Mouse (Mus musculus): ENCODE results near the gene Hephl1. TPM values are rescaled to one million over a fixed set of nuclear protein-coding genes. Genes with fewer than 3 reads are reported as not detected.
A peak's percentile ranks its signal among the peaks of the same experiment; 100 is the strongest.

The Hephl1 gene
- polyA plus RNA-seq, 1 experiment from 2014 or later: not detected

DNA sequence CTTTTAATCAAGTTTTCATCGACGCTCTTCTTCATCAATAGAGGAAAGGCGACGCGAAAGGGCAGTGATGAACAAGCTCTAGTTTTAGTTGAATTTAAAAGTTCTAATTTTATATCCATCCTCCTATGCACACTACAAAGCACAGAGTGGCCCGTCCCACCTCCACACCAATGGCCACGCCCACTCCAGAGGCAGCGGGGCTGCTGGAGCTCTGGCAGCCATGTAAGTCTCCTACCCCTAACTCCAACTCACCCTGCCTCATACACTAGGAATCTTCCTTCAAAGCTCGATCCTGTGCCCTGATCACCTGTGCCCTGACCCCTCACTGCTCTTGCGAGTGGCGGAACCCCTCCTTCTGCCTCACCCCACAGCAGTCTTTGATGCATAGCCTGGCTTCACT, 70.4 kb downstream of the Hephl1 start:
- peaks cover 14% of the 10 kb centered on the region for H3K4me1 ChIP-seq (ENCODE audit: control insufficient read depth, insufficient read depth, low read length)
- H3K4me2 ChIP-seq (ENCODE audit: low read length): no peak overlapping the region
- DNase-seq (ENCODE audit: low spot score): no peak
- no peaks in the 10 kb centered on the region for H3K9me3 ChIP-seq (replicated peaks; ENCODE audit: control insufficient read depth, low read length)
- no peak for ATAC-seq
- H3K9ac ChIP-seq (ENCODE audit: low read length): no peak overlapping the region
- H3K4me3 ChIP-seq (ENCODE audit: low read depth, low read length): no peak overlapping the region
- WGBS: 94% methylated on average over 11 of the region's 11 CpGs
- no peak overlapping the region for H3K27ac ChIP-seq (ENCODE audit: low read depth, low read length)
- H3K36me3 ChIP-seq (ENCODE audit: control insufficient read depth, insufficient read depth, low read length): no peaks in the 10 kb centered on the region
- H3K27me3 ChIP-seq (replicated peaks; ENCODE audit: control insufficient read depth, insufficient read depth, low read length): no peaks in the 10 kb centered on the region

GRCm38 (mm10) chr9:15039848-15040247, 72.1 kb downstream of the Hephl1 start:
- Histone ChIP-seq H3K9me3 (replicated peaks; ENCODE audit: control insufficient read depth, low read length) (no peaks in the 10 kb centered on the region), H3K4me1 (ENCODE audit: control insufficient read depth, insufficient read depth, low read length) (peaks cover 11% of the 10 kb centered on the region), H3K27ac (ENCODE audit: low read depth, low read length) (no peak overlapping the region), H3K36me3 (ENCODE audit: control insufficient read depth, insufficient read depth, low read length) (no peaks in the 10 kb centered on the region), H3K9ac (ENCODE audit: low read length) (no peak overlapping the region), H3K27me3 (replicated peaks; ENCODE audit: control insufficient read depth, insufficient read depth, low read length) (no peaks in the 10 kb centered on the region), H3K4me3 (ENCODE audit: low read depth, low read length) (no peak overlapping the region), H3K4me2 (ENCODE audit: low read length) (no peak overlapping the region)
- DNase-seq (ENCODE audit: low spot score) (no peak), ATAC-seq (no peak)
- 94% methylated on average over 5 of the region's 5 CpGs for WGBS

GRCm38 (mm10) chr9:15037704-15038103, 74.2 kb downstream of the Hephl1 start:
- peaks cover 4% of the 10 kb centered on the region; the same call in 1 of the 2 replicates for H3K4me1 ChIP-seq (ENCODE audit: control insufficient read depth, insufficient read depth, low read length)
- WGBS: 63% methylated on average over 3 of the region's 3 CpGs
- no peaks in the 10 kb centered on the region for H3K27me3 ChIP-seq (replicated peaks; ENCODE audit: control insufficient read depth, insufficient read depth, low read length)
- H3K9me3 ChIP-seq (replicated peaks; ENCODE audit: control insufficient read depth, low read length): no peaks in the 10 kb centered on the region
- no peak overlapping the region for H3K4me2 ChIP-seq (ENCODE audit: low read length)
- H3K4me3 ChIP-seq (ENCODE audit: low read depth, low read length): no peak overlapping the region
- no peak overlapping the region for H3K9ac ChIP-seq (ENCODE audit: low read length)
- no peaks in the 10 kb centered on the region for H3K36me3 ChIP-seq (ENCODE audit: control insufficient read depth, insufficient read depth, low read length)
- DNase-seq (ENCODE audit: low spot score) (no peak), ATAC-seq (0 out of 2 replicates have a peak, but pooled peaks have one; percentile 22)
- H3K27ac ChIP-seq (ENCODE audit: low read depth, low read length): no peak overlapping the region

GRCm38 (mm10) chr9:15037237-15037636, 74.7 kb downstream of the Hephl1 start:
- no peak overlapping the region for H3K27ac ChIP-seq (ENCODE audit: low read depth, low read length)
- H3K4me2 ChIP-seq (ENCODE audit: low read length): no peak overlapping the region
- H3K9me3 ChIP-seq (replicated peaks; ENCODE audit: control insufficient read depth, low read length): no peaks in the 10 kb centered on the region
- DNase-seq (ENCODE audit: low spot score) (no peak), ATAC-seq (no peak)
- no peak overlapping the region for H3K4me3 ChIP-seq (ENCODE audit: low read depth, low read length)
- peaks cover under 1% of the 10 kb centered on the region; the same call in 1 of the 2 replicates for H3K4me1 ChIP-seq (ENCODE audit: control insufficient read depth, insufficient read depth, low read length)
- H3K9ac ChIP-seq (ENCODE audit: low read length): no peak overlapping the region
- H3K36me3 ChIP-seq (ENCODE audit: control insufficient read depth, insufficient read depth, low read length): no peaks in the 10 kb centered on the region; the same call in 1 of the 2 replicates
- no peaks in the 10 kb centered on the region for H3K27me3 ChIP-seq (replicated peaks; ENCODE audit: control insufficient read depth, insufficient read depth, low read length)

GRCm38 (mm10) chr9:15036807-15037206, 75.1 kb downstream of the Hephl1 start:
- no peaks in the 10 kb centered on the region for H3K27me3 ChIP-seq (replicated peaks; ENCODE audit: control insufficient read depth, insufficient read depth, low read length)
- no peaks in the 10 kb centered on the region for H3K9me3 ChIP-seq (replicated peaks; ENCODE audit: control insufficient read depth, low read length)
- ATAC-seq: peak; percentile 40; the same call in 1 of the 2 replicates
- no peak overlapping the region for H3K9ac ChIP-seq (ENCODE audit: low read length)
- WGBS: 55% methylated on average over 4 of the region's 4 CpGs
- H3K4me3 ChIP-seq (ENCODE audit: low read depth, low read length): no peak overlapping the region
- no peaks in the 10 kb centered on the region; the same call in 1 of the 2 replicates for H3K4me1 ChIP-seq (ENCODE audit: control insufficient read depth, insufficient read depth, low read length)
- H3K27ac ChIP-seq (ENCODE audit: low read depth, low read length): no peak overlapping the region
- H3K4me2 ChIP-seq (ENCODE audit: low read length): no peak overlapping the region
- no peak for DNase-seq (ENCODE audit: low spot score)
- H3K36me3 ChIP-seq (ENCODE audit: control insufficient read depth, insufficient read depth, low read length): no peaks in the 10 kb centered on the region; the same call in 1 of the 2 replicates

GRCm38 (mm10) chr9:15036405-15036804, 75.5 kb downstream of the Hephl1 start:
- peaks cover 3% of the 10 kb centered on the region; the same call in 1 of the 2 replicates for H3K36me3 ChIP-seq (ENCODE audit: control insufficient read depth, insufficient read depth, low read length)
- no peaks in the 10 kb centered on the region; the same call in 1 of the 2 replicates for H3K4me1 ChIP-seq (ENCODE audit: control insufficient read depth, insufficient read depth, low read length)
- H3K4me2 ChIP-seq (ENCODE audit: low read length): no peak overlapping the region
- WGBS: 98% methylated on average over 2 of the region's 2 CpGs
- no peaks in the 10 kb centered on the region for H3K9me3 ChIP-seq (replicated peaks; ENCODE audit: control insufficient read depth, low read length)
- DNase-seq (ENCODE audit: low spot score) (no peak), ATAC-seq (no peak)
- H3K9ac ChIP-seq (ENCODE audit: low read length): no peak overlapping the region
- no peak overlapping the region for H3K4me3 ChIP-seq (ENCODE audit: low read depth, low read length)
- H3K27me3 ChIP-seq (replicated peaks; ENCODE audit: control insufficient read depth, insufficient read depth, low read length): no peaks in the 10 kb centered on the region
- H3K27ac ChIP-seq (ENCODE audit: low read depth, low read length): no peak overlapping the region

GRCm38 (mm10) chr9:15035979-15036378, 75.9 kb downstream of the Hephl1 start:
- 98% methylated on average over 7 of the region's 7 CpGs for WGBS
- Histone ChIP-seq H3K4me2 (ENCODE audit: low read length) (no peak overlapping the region), H3K27me3 (replicated peaks; ENCODE audit: control insufficient read depth, insufficient read depth, low read length) (no peaks in the 10 kb centered on the region), H3K27ac (ENCODE audit: low read depth, low read length) (no peak overlapping the region), H3K4me1 (ENCODE audit: control insufficient read depth, insufficient read depth, low read length) (no peaks in the 10 kb centered on the region; the same call in 1 of the 2 replicates), H3K9me3 (replicated peaks; ENCODE audit: control insufficient read depth, low read length) (no peaks in the 10 kb centered on the region), H3K36me3 (ENCODE audit: control insufficient read depth, insufficient read depth, low read length) (peaks cover 4% of the 10 kb centered on the region; the same call in 1 of the 2 replicates), H3K4me3 (ENCODE audit: low read depth, low read length) (no peak overlapping the region), H3K9ac (ENCODE audit: low read length) (no peak overlapping the region)
- ATAC-seq (no peak), DNase-seq (ENCODE audit: low spot score) (no peak)

DNA sequence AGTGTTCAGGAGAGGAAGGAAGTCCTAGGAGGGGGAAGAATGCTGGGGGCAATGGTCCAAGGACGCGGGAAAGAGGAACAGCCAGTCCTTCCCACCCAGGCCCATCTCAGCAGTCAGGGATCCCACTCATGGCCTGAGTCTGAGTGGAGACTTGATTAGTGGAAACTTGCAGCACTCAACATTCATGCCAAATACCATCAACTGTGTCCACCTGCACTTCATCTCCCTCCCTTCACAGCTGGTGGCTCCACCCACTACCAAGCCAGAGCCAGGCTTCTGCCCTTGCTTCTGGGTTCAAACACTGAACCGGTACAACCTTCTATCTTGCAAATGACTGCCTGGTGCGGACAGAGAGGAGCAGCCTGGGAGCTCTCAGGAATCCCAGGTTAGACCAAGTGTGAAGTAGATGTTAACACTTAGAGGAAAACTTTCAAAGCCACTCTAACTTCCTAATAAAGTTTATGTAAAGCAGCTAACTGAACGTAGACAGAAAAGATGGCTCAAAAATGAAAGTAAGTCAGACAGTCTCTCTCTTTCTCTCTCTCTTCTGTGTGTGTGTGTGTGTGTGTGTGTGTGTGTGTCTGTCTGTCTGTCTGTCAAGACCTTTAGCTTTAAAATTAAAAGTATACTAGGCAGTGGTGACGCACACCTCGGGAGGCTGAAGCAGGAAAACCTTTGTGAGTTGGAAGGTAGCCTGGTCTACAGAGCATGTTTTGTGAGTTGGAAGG, 77.2 kb downstream of the Hephl1 start:
- Histone ChIP-seq H3K4me3 (ENCODE audit: low read depth, low read length) (no peak overlapping the region), H3K9me3 (replicated peaks; ENCODE audit: control insufficient read depth, low read length) (no peaks in the 10 kb centered on the region), H3K4me1 (ENCODE audit: control insufficient read depth, insufficient read depth, low read length) (no peaks in the 10 kb centered on the region; the same call in 1 of the 2 replicates), H3K27ac (ENCODE audit: low read depth, low read length) (no peak overlapping the region), H3K27me3 (replicated peaks; ENCODE audit: control insufficient read depth, insufficient read depth, low read length) (no peaks in the 10 kb centered on the region), H3K36me3 (ENCODE audit: control insufficient read depth, insufficient read depth, low read length) (peaks cover 4% of the 10 kb centered on the region; the same call in 1 of the 2 replicates), H3K4me2 (ENCODE audit: low read length) (no peak overlapping the region), H3K9ac (ENCODE audit: low read length) (no peak overlapping the region)
- 82% methylated on average over 7 of the region's 7 CpGs for WGBS
- no peak for DNase-seq (ENCODE audit: low spot score)
- ATAC-seq: no peak

- Histone ChIP-seq H3K27me3 (replicated peaks; ENCODE audit: control insufficient read depth, insufficient read depth, low read length) (no peaks in the 10 kb centered on the region), H3K9me3 (replicated peaks; ENCODE audit: control insufficient read depth, low read length) (no peaks in the 10 kb centered on the region), H3K27ac (ENCODE audit: low read depth, low read length) (no peak overlapping the region), H3K4me2 (ENCODE audit: low read length) (no peak overlapping the region), H3K36me3 (ENCODE audit: control insufficient read depth, insufficient read depth, low read length) (peaks cover 4% of the 10 kb centered on the region; the same call in 1 of the 2 replicates), H3K9ac (ENCODE audit: low read length) (no peak overlapping the region), H3K4me1 (ENCODE audit: control insufficient read depth, insufficient read depth, low read length) (no peaks in the 10 kb centered on the region; the same call in 1 of the 2 replicates), H3K4me3 (ENCODE audit: low read depth, low read length) (no peak overlapping the region)
- ATAC-seq (no peak), DNase-seq (ENCODE audit: low spot score) (peak; percentile 58)
- 70% methylated on average over 5 of the region's 5 CpGs for WGBS
Observed at GRCm38 (mm10) chr9:15033568-15034160, 78.2 kb downstream of the Hephl1 start.

Measured in forebrain, embryonic 14.5 days (tissue).